Mouse (Mus musculus): ENCODE data around the gene 6430531B16Rik. TPM values are rescaled to one million over a fixed set of nuclear protein-coding genes. Genes with fewer than 3 reads are reported as not detected.
A peak's percentile ranks its signal among the peaks of the same experiment; 100 is the strongest.

6430531B16Rik gene
- polyA plus RNA-seq, 2 experiments: not detected

- Histone ChIP-seq H3K36me3 (replicated peaks; ENCODE audit: control insufficient read depth, insufficient read depth, low read depth) (peaks cover 15% of the 10 kb centered on the region), H3K4me1 (replicated peaks; ENCODE audit: control insufficient read depth in 2 of 2, insufficient read depth in 2 of 2, low read length in 1 of 2) (no peaks in the 10 kb centered on the region), H3K27ac (no peak within 1 kb of the TSS), H3K9me3 (ENCODE audit: control insufficient read depth, low read length) (no peaks in the 10 kb centered on the region), H3K4me2 (ENCODE audit: low read depth) (no peak within 1 kb of the TSS), H3K9ac (replicated peaks) (no peak within 1 kb of the TSS), H3K27me3 (ENCODE audit: control insufficient read depth, insufficient read depth, low read length) (no peaks in the 10 kb centered on the region), H3K4me3 (ENCODE audit: insufficient read depth in 1 of 2, low read depth in 2 of 2, low read length in 2 of 2) (no peak within 1 kb of the TSS)
- peak in 1 of 3 experiments; percentile 42 for DNase-seq (ENCODE audit: low read depth in 3 of 3, low spot score in 3 of 3)
- TF ChIP-seq CTCF (IDR thresholded peaks at IDR 0.05; ENCODE audit: low read depth): no peak
- no peak for TF ChIP-seq EP300 (IDR thresholded peaks at IDR 0.05; ENCODE audit: low read depth)
- peak; percentile 71 for ATAC-seq (ENCODE audit: insufficient read depth)
- WGBS (ENCODE audit: insufficient replicate concordance): 11% methylated on average over 7 of the region's 7 CpGs
These were observed 13.9 kb upstream of the 6430531B16Rik start, which contains the start of gene Adam8 for GRCm38 (mm10) chr7:139992406-139992805. Gene Adam8, minus strand, starts transcription at chr7:139992562.

- H3K9ac ChIP-seq (replicated peaks): no peak overlapping the region
- whole genome bisulfite sequencing (ENCODE audit: insufficient replicate concordance): 58% methylated on average over 8 of the region's 8 CpGs
- no peak overlapping the region for H3K4me2 ChIP-seq (ENCODE audit: low read depth)
- DNase-seq (ENCODE audit: low read depth in 3 of 3, low spot score in 3 of 3) (no peak), ATAC-seq (ENCODE audit: insufficient read depth) (no peak)
- no peak overlapping the region for H3K4me3 ChIP-seq (ENCODE audit: insufficient read depth in 1 of 2, low read depth in 2 of 2, low read length in 2 of 2)
- no peaks in the 10 kb centered on the region for H3K4me1 ChIP-seq (replicated peaks; ENCODE audit: control insufficient read depth in 2 of 2, insufficient read depth in 2 of 2, low read length in 1 of 2)
- TF ChIP-seq CTCF (IDR thresholded peaks at IDR 0.05; ENCODE audit: low read depth): no peak
- no peak for TF ChIP-seq EP300 (IDR thresholded peaks at IDR 0.05; ENCODE audit: low read depth)
- no peaks in the 10 kb centered on the region for H3K27me3 ChIP-seq (ENCODE audit: control insufficient read depth, insufficient read depth, low read length)
- no peak overlapping the region for H3K27ac ChIP-seq
- peaks cover 3% of the 10 kb centered on the region; the same call in 1 of the 2 replicates for H3K36me3 ChIP-seq (replicated peaks; ENCODE audit: control insufficient read depth, insufficient read depth, low read depth)
- H3K9me3 ChIP-seq (ENCODE audit: control insufficient read depth, low read length): no peaks in the 10 kb centered on the region
These were observed 12.4 kb upstream of the 6430531B16Rik start for GRCm38 (mm10) chr7:139990864-139991394.

- H3K4me1 ChIP-seq (replicated peaks; ENCODE audit: control insufficient read depth in 2 of 2, insufficient read depth in 2 of 2, low read length in 1 of 2): no peaks in the 10 kb centered on the region
- TF ChIP-seq CTCF (IDR thresholded peaks at IDR 0.05; ENCODE audit: low read depth) (no peak), EP300 (IDR thresholded peaks at IDR 0.05; ENCODE audit: low read depth) (no peak)
- WGBS (ENCODE audit: insufficient replicate concordance): 52% methylated on average over 9 of the region's 9 CpGs
- no peaks in the 10 kb centered on the region for H3K36me3 ChIP-seq (replicated peaks; ENCODE audit: control insufficient read depth, insufficient read depth, low read depth)
- H3K9me3 ChIP-seq (ENCODE audit: control insufficient read depth, low read length): no peaks in the 10 kb centered on the region
- H3K4me2 ChIP-seq (ENCODE audit: low read depth): no peak overlapping the region
- H3K27me3 ChIP-seq (ENCODE audit: control insufficient read depth, insufficient read depth, low read length): no peaks in the 10 kb centered on the region
- H3K27ac ChIP-seq: no peak overlapping the region
- ATAC-seq (ENCODE audit: insufficient read depth): no peak
- DNase-seq (ENCODE audit: low read depth in 3 of 3, low spot score in 3 of 3): no peak
- H3K4me3 ChIP-seq (ENCODE audit: insufficient read depth in 1 of 2, low read depth in 2 of 2, low read length in 2 of 2): no peak overlapping the region
- no peak overlapping the region for H3K9ac ChIP-seq (replicated peaks)
These were observed 9.7 kb upstream of the 6430531B16Rik start for GRCm38 (mm10) chr7:139988272-139988671.

GRCm38 (mm10) chr7:139984505-139984904 lies 6.0 kb upstream of the 6430531B16Rik start:
- Histone ChIP-seq H3K4me3 (ENCODE audit: insufficient read depth in 1 of 2, low read depth in 2 of 2, low read length in 2 of 2) (no peak overlapping the region), H3K4me1 (replicated peaks; ENCODE audit: control insufficient read depth in 2 of 2, insufficient read depth in 2 of 2, low read length in 1 of 2) (no peaks in the 10 kb centered on the region), H3K27ac (no peak overlapping the region), H3K9ac (replicated peaks) (no peak overlapping the region), H3K9me3 (ENCODE audit: control insufficient read depth, low read length) (no peaks in the 10 kb centered on the region), H3K36me3 (replicated peaks; ENCODE audit: control insufficient read depth, insufficient read depth, low read depth) (no peaks in the 10 kb centered on the region), H3K27me3 (ENCODE audit: control insufficient read depth, insufficient read depth, low read length) (no peaks in the 10 kb centered on the region; the same call in 1 of the 2 replicates), H3K4me2 (ENCODE audit: low read depth) (no peak overlapping the region)
- DNase-seq (ENCODE audit: low read depth in 3 of 3, low spot score in 3 of 3) (peak in 1 of 3 experiments; percentile 20), ATAC-seq (ENCODE audit: insufficient read depth) (no peak)
- TF ChIP-seq EP300 (IDR thresholded peaks at IDR 0.05; ENCODE audit: low read depth): no peak
- TF ChIP-seq CTCF (IDR thresholded peaks at IDR 0.05; ENCODE audit: low read depth): no peak
- 73% methylated on average over 11 of the region's 11 CpGs for WGBS (ENCODE audit: insufficient replicate concordance)

- no peaks in the 10 kb centered on the region; the same call in 1 of the 2 replicates for H3K27me3 ChIP-seq (ENCODE audit: control insufficient read depth, insufficient read depth, low read length)
- no peak overlapping the region for H3K4me2 ChIP-seq (ENCODE audit: low read depth)
- H3K27ac ChIP-seq: no peak overlapping the region
- TF ChIP-seq EP300 (IDR thresholded peaks at IDR 0.05; ENCODE audit: low read depth): no peak
- no peak for TF ChIP-seq CTCF (IDR thresholded peaks at IDR 0.05; ENCODE audit: low read depth)
- H3K36me3 ChIP-seq (replicated peaks; ENCODE audit: control insufficient read depth, insufficient read depth, low read depth): no peaks in the 10 kb centered on the region
- no peak overlapping the region for H3K9ac ChIP-seq (replicated peaks)
- 63% methylated on average over 11 of the region's 11 CpGs for WGBS (ENCODE audit: insufficient replicate concordance)
- H3K4me3 ChIP-seq (ENCODE audit: insufficient read depth in 1 of 2, low read depth in 2 of 2, low read length in 2 of 2): no peak overlapping the region
- no peak for DNase-seq (ENCODE audit: low read depth in 3 of 3, low spot score in 3 of 3)
- ATAC-seq (ENCODE audit: insufficient read depth): no peak
- H3K9me3 ChIP-seq (ENCODE audit: control insufficient read depth, low read length): no peaks in the 10 kb centered on the region
- peaks cover 0 to 4% of the 10 kb centered on the region in 2 experiments; a peak in 2 of 4 replicates for H3K4me1 ChIP-seq (replicated peaks; ENCODE audit: control insufficient read depth in 2 of 2, insufficient read depth in 2 of 2, low read length in 1 of 2)
These were observed 3.5 kb upstream of the 6430531B16Rik start for GRCm38 (mm10) chr7:139982058-139982457.

Data from liver, embryonic 14.5 days (tissue).